Mouse (Mus musculus): ENCODE measurements at regions not wholly inside any gene's neighbourhood (a gene's known extent, or its start where the extent isn't known, plus 50 kb on each side); places are given as distances from the start of the nearest gene placed in this dataset.

DNA sequence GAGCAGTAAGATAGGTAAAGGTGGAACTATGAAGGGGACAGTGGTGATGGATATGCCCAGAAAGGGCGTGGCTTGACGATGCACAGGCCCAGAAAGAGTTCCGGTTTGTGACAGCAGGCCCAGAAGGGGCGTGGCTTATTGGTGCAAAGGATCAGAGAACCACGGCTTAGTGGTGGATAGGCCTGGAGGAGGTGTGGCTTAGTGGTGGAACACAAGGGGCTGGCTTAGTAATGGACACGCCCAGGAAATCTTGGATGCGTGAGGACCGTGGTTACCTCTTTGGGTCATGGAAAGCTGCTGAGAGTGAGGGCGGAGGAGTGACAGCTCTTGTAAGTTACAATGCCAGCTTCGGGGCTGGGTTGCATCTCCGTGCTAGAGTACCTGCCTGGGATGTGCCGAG is 58.2 kb upstream of the Gm11733 start:
- ATAC-seq (ENCODE audit: low FRiP score): peak; percentile 53; the same call in 1 of the 2 replicates
- peaks cover 25% of the 10 kb centered on the region for H3K4me1 ChIP-seq
- H3K36me3 ChIP-seq (replicated peaks): no peaks in the 10 kb centered on the region
- no peaks in the 10 kb centered on the region; the same call in 1 of the 2 replicates for H3K9me3 ChIP-seq
- peaks cover 11% of the 10 kb centered on the region; the same call in 1 of the 2 replicates for H3K27me3 ChIP-seq
- no peak overlapping the region for H3K27ac ChIP-seq
- no peak overlapping the region for H3K4me3 ChIP-seq (replicated peaks)
- no peak overlapping the region for H3K4me2 ChIP-seq
- WGBS: 38% methylated on average over 12 of the region's 12 CpGs
- no peak overlapping the region for H3K9ac ChIP-seq

DNA sequence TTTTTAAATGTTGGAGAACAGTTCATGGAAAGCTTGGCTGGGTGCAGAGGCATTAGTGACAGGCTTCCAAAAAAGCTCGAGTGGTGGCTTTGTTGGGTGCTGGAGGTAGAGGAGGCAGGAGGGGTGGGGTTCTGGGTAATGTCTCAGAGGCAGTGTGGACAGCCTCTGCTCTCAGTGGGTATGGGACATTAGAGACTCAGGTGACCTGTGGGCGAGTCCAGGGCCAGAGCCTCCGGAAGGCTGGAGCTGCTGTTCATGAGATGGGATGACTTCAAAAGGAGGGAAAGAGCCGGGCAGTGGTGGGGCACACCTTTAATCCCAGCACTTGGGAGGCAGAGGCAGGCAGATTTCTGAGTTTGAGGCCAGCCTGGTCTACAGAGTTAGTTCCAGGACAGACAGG is 57.5 kb upstream of the Gm11733 start:
- no peak for ATAC-seq (ENCODE audit: low FRiP score)
- no peak overlapping the region for H3K27ac ChIP-seq
- no peak overlapping the region for H3K9ac ChIP-seq
- H3K36me3 ChIP-seq (replicated peaks): no peaks in the 10 kb centered on the region
- no peak overlapping the region for H3K4me3 ChIP-seq (replicated peaks)
- 79% methylated on average over 4 of the region's 4 CpGs for WGBS
- no peaks in the 10 kb centered on the region; the same call in 1 of the 2 replicates for H3K9me3 ChIP-seq
- no peak overlapping the region for H3K4me2 ChIP-seq
- H3K4me1 ChIP-seq: peaks cover 25% of the 10 kb centered on the region
- H3K27me3 ChIP-seq: peaks cover 11% of the 10 kb centered on the region; the same call in 1 of the 2 replicates

DNA sequence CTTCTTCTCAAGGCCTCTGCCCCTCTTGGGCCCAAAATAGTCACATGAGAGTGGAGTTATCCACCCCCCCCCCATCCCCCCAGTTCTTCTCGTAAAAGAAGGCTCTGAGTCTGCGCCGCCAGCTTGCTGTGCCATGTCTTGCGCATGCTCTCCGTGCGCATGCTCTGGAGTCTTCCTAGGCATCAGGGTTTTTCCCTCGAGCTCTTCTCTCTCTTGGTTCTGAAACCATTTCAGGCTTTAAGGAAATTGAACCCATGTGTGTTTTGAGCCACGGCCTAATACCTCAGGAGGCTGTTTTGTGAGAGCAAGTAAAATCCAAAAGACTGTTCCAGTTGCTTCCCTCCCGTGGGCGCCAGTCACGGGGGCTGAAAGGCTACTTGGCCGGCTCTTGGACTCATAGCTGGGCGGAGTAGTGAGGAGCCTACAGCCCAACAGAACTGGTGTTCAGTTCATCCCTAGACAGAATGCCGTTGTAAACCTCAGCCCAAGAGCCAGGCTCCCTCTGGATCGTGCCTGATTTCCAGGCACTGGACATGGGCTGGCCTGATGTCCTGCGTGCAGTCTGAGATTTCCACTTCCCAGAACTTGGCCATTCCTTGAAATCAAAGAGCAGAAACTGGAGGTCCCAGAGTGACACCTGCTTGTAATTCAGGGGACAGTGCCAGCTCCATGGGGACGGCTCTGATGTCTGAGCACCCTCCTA is 56.2 kb upstream of the Gm11733 start:
- H3K27ac ChIP-seq: no peak overlapping the region
- H3K9me3 ChIP-seq: no peaks in the 10 kb centered on the region
- H3K4me3 ChIP-seq (replicated peaks): no peak overlapping the region
- no peak overlapping the region for H3K9ac ChIP-seq
- peaks cover 11% of the 10 kb centered on the region; the same call in 1 of the 2 replicates for H3K27me3 ChIP-seq
- no peaks in the 10 kb centered on the region for H3K36me3 ChIP-seq (replicated peaks)
- no peak overlapping the region for H3K4me2 ChIP-seq
- WGBS: 82% methylated on average over 17 of the region's 17 CpGs
- peaks cover 25% of the 10 kb centered on the region for H3K4me1 ChIP-seq
- no peak for ATAC-seq (ENCODE audit: low FRiP score)

DNA sequence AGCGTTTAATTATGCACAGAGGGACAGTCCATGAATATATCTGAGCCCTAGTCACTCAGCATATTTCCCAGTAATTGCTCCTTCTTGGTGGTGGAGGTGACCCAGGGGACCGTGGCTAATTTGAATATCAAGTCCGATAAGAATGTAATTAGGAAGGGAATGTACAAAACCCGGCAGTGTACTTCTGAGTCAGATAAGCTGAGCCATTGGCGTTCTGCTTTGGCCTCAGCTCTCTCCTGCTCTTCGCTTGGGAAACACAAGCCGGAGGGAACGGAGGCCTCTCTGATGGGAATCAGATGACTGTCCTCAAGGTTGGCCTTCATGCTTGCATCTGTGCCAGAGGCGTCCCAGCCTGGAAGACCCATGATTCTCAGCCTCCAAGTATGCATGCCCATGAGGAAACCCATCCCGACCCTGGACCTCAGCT is 54.8 kb upstream of the Gm11733 start:
- no peak overlapping the region for H3K4me2 ChIP-seq
- ATAC-seq (ENCODE audit: low FRiP score): no peak
- 65% methylated on average over 10 of the region's 10 CpGs for WGBS
- no peak overlapping the region for H3K9ac ChIP-seq
- no peak overlapping the region for H3K4me3 ChIP-seq (replicated peaks)
- H3K27ac ChIP-seq: 0 out of 2 replicates have a peak overlapping the region, but pooled peaks have one; percentile 5
- peaks cover 25% of the 10 kb centered on the region for H3K4me1 ChIP-seq
- H3K9me3 ChIP-seq: no peaks in the 10 kb centered on the region
- no peaks in the 10 kb centered on the region for H3K36me3 ChIP-seq (replicated peaks)
- H3K27me3 ChIP-seq: peaks cover 11% of the 10 kb centered on the region; the same call in 1 of the 2 replicates

DNA sequence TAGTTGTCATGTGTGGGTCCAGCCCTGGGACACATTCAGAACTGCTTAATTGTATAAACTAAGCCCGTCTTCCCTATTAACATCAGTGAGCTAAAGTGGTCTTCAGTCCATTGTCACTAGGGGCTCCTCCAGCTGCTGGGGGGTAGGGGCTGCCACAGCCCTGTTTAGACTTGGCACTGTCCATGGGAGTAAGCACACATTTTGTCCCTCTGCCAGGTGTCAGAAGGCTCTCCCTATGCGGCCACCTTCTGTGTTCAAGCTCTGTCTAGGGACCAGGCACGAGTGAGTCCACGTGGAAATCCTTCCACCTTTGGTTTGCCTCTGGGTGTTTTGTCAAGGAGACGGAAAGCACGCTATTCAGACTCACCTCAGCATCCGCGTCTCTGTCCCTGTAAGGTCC is 54.3 kb upstream of the Gm11733 start:
- WGBS: 51% methylated on average over 8 of the region's 8 CpGs
- Histone ChIP-seq H3K27ac (no peak overlapping the region), H3K36me3 (replicated peaks) (no peaks in the 10 kb centered on the region), H3K9me3 (no peaks in the 10 kb centered on the region), H3K4me2 (no peak overlapping the region), H3K4me1 (peaks cover 25% of the 10 kb centered on the region), H3K27me3 (peaks cover 6% of the 10 kb centered on the region; the same call in 1 of the 2 replicates), H3K4me3 (replicated peaks) (no peak overlapping the region), H3K9ac (no peak overlapping the region)
- no peak for ATAC-seq (ENCODE audit: low FRiP score)

DNA sequence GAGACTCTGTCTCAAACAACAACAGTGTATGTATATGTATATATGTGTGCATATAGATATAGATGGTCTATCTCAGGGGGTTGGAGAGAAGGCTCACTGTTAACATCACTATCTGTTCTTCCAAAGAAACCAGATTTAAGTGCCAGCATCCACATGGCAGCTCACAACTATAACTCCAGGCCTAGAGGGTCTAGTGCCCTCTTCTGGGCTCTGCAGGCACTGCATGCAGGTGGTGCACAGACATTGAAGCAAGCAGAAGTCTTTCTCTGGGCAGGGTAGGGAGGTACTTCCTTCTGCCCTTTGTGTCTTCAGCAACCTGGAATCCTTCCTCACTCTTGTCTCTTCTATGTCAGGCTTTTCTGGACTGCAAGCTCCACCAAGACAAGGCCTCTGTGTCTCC is 50.1 kb upstream of the Gm11733 start:
- Histone ChIP-seq H3K36me3 (replicated peaks) (no peaks in the 10 kb centered on the region), H3K9me3 (no peaks in the 10 kb centered on the region), H3K9ac (no peak overlapping the region), H3K4me3 (replicated peaks) (no peak overlapping the region), H3K27me3 (peaks cover 14% of the 10 kb centered on the region), H3K4me1 (peaks cover 49% of the 10 kb centered on the region), H3K4me2 (no peak overlapping the region), H3K27ac (no peak overlapping the region)
- no peak for ATAC-seq (ENCODE audit: low FRiP score)
